Mouse (Mus musculus) stomach, postnatal 0 days (tissue): ENCODE measurements around the gene Wipf2.

ENCODE experiments used
- CTCF ChIP-seq: IDR thresholded peaks from 2 replicates; pipeline ENCODE4 v1.5.1; 2016; ENCODE audit warnings: antibody characterized with exemption, low read depth, mild to moderate bottlenecking, moderate library complexity
- EP300 ChIP-seq: optimal IDR thresholded peaks from 2 replicates; pipeline ENCODE3; 2016; ENCODE audit warnings: antibody characterized with exemption

- TF ChIP-seq EP300 (no peak), CTCF (no peak)
Observed at GRCm38 (mm10) chr11:98846865-98847604, 16.4 kb upstream of the Wipf2 start.
